Mouse (Mus musculus) liver, embryonic 14.5 days (tissue): ENCODE measurements around the gene AF067063. TPM values are rescaled to one million over a fixed set of nuclear protein-coding genes. Genes with fewer than 3 reads are reported as not detected.

Experiments used
- ATAC-seq: fragments of 200-750 bp; cut with Nextera tagmentation; 2 replicates; pipeline ENCODE4 v1.8.0; 2017; ENCODE audit warnings: moderate number of reproducible peaks, mild to moderate bottlenecking, moderate library complexity; ENCODE audit not compliant: insufficient read depth
- DNase-seq, 3 experiments: peaks; one replicate each; pipeline ENCODE4 v3.0.0-alpha.2; 2012 to 2013; ENCODE audit warnings: low read depth in 3 of 3, low spot score in 3 of 3
- H3K27ac ChIP-seq: fragments of 300-500 bp; sonication (generic); 2 replicates; pipeline ENCODE4 v1.5.1; 2014; ENCODE audit warnings: moderate library complexity, mild to moderate bottlenecking, control low read depth, inconsistent platforms
- H3K27me3 ChIP-seq: fragments of 300-500 bp; sonication (generic); 2 replicates; pipeline ENCODE4 v1.6.1; 2014; ENCODE audit warnings: mild to moderate bottlenecking, low read length, moderate library complexity; ENCODE audit not compliant: control insufficient read depth, insufficient read depth
- H3K36me3 ChIP-seq: fragments of 300-500 bp; sonication (generic); replicated peaks from 2 replicates; pipeline ENCODE4 v1.6.1; 2014; ENCODE audit warnings: low read depth; ENCODE audit not compliant: control insufficient read depth, insufficient read depth
- H3K4me1 ChIP-seq, 2 experiments: fragments of 200-500 bp in 1 of 2; fragments of 300-500 bp in 1 of 2; sonication (generic) in 1 of 2; replicated peaks; 2 replicates each; pipeline ENCODE4 v1.6.1; 2012 to 2014; ENCODE audit warnings: antibody characterized with exemption in 1 of 2, inconsistent platforms in 1 of 2, low read length in 1 of 2; ENCODE audit not compliant: control insufficient read depth in 2 of 2, insufficient read depth in 2 of 2
- H3K4me2 ChIP-seq: fragments of 300-500 bp; sonication (generic); 2 replicates; pipeline ENCODE4 v1.6.1; 2014; ENCODE audit warnings: low read depth, mild to moderate bottlenecking, control low read depth, moderate library complexity
- H3K4me3 ChIP-seq, 2 experiments: fragments of 200-500 bp in 1 of 2; fragments of 300-500 bp in 1 of 2; sonication (generic) in 1 of 2; 2 replicates each; pipeline ENCODE4 v1.5.1; 2012 to 2014; ENCODE audit warnings: low read depth in 2 of 2, low read length in 2 of 2, mild to moderate bottlenecking in 2 of 2, control low read depth in 1 of 2, inconsistent platforms in 1 of 2, moderate library complexity in 1 of 2; ENCODE audit not compliant: insufficient read depth in 1 of 2
- H3K9ac ChIP-seq: fragments of 300-500 bp; sonication (generic); replicated peaks from 2 replicates; pipeline ENCODE4 v1.6.1; 2014; ENCODE audit warnings: mild to moderate bottlenecking, control low read depth, moderate library complexity
- H3K9me3 ChIP-seq: fragments of 300-500 bp; sonication (generic); 2 replicates; pipeline ENCODE4 v1.6.1; 2016; ENCODE audit warnings: low read length, mixed read lengths; ENCODE audit not compliant: control insufficient read depth
- CTCF ChIP-seq: IDR thresholded peaks from 2 replicates; pipeline ENCODE4 v1.5.1; 2016; ENCODE audit warnings: antibody characterized with exemption, low read depth, control low read depth
- EP300 ChIP-seq: IDR thresholded peaks from 2 replicates; pipeline ENCODE4 v1.6.1; 2016; ENCODE audit warnings: antibody characterized with exemption, low read depth
- WGBS: fragments of 180-500 bp; shearing (Covaris S2); extraction: QIAGEN DNeasy Blood & Tissue Kit; methylation state at CpG from one replicate; pipeline ENCODE4 v1.1.7; 2014; ENCODE audit not compliant: insufficient replicate concordance; 5-methylcytosine and 5-hydroxymethylcytosine counted together
- polyA plus RNA-seq, 2 experiments: library from polyadenylated mRNA; depleted of rRNA in 1 of 2; stranded (reverse) in 1 of 2; unstranded in 1 of 2; fragments of >200 nt; fragmentation: Nextera tagmentation in 1 of 2; extraction: Ambion mirVana in 1 of 2; gene quantifications; 2 replicates each; pipeline versions ENCODE4 v1.2.1 to v1.2.3; 2012 to 2014

AF067063 gene
- polyA plus RNA-seq, 2 experiments, result not detected

GRCm38 (mm10) chr13:119808937-119809336, 21.1 kb downstream of the AF067063 start:
- Histone ChIP-seq H3K27ac (no peak overlapping the region), H3K27me3 (no peaks in the 10 kb centered on the region), H3K4me1 (no peaks in the 10 kb centered on the region), H3K9ac (no peak overlapping the region), H3K4me3 (no peak overlapping the region), H3K9me3 (no peaks in the 10 kb centered on the region), H3K36me3 (no peaks in the 10 kb centered on the region), H3K4me2 (no peak overlapping the region)
- no peak for TF ChIP-seq CTCF
- no peak for TF ChIP-seq EP300
- 41% methylated on average over 2 of the region's 2 CpGs for WGBS
- ATAC-seq, result peak; percentile 23; the same call in 1 of the 2 replicates
- no peak for DNase-seq

GRCm38 (mm10) chr13:119797656-119798055, 32.4 kb downstream of the AF067063 start:
- Histone ChIP-seq H3K9me3 (no peaks in the 10 kb centered on the region), H3K27me3 (no peaks in the 10 kb centered on the region), H3K36me3 (no peaks in the 10 kb centered on the region), H3K4me3 (no peak overlapping the region), H3K4me2 (no peak overlapping the region), H3K9ac (no peak overlapping the region), H3K4me1 (peaks cover 0 to 2% of the 10 kb centered on the region in 2 experiments; a peak in 1 of 4 replicates), H3K27ac (no peak overlapping the region)
- DNase-seq (no peak), ATAC-seq (no peak)
- no peak for TF ChIP-seq CTCF
- TF ChIP-seq EP300, result no peak
- WGBS, result 47% methylated on average over 4 of the region's 4 CpGs

- H3K27ac ChIP-seq, result no peak overlapping the region
- H3K27me3 ChIP-seq, result no peaks in the 10 kb centered on the region
- H3K9me3 ChIP-seq, result no peaks in the 10 kb centered on the region
- no peak overlapping the region for H3K4me2 ChIP-seq
- H3K36me3 ChIP-seq, result peaks cover 7% of the 10 kb centered on the region
- H3K4me3 ChIP-seq, result no peak overlapping the region
- 40% methylated on average over 5 of the region's 5 CpGs for WGBS
- no peak for ATAC-seq
- TF ChIP-seq EP300, result no peak
- TF ChIP-seq CTCF, result no peak
- no peak overlapping the region for H3K9ac ChIP-seq
- peaks cover 8 to 11% of the 10 kb centered on the region in 2 experiments for H3K4me1 ChIP-seq
- no peak for DNase-seq
These were observed 37.1 kb downstream of the AF067063 start for GRCm38 (mm10) chr13:119792791-119793404.

- Histone ChIP-seq H3K36me3 (peaks cover 15% of the 10 kb centered on the region), H3K4me2 (peak overlapping the region; percentile 98), H3K4me3 (peak overlapping the region; percentile 90 to 92), H3K9ac (peak overlapping the region; percentile 98), H3K9me3 (no peaks in the 10 kb centered on the region), H3K4me1 (peaks cover 8 to 11% of the 10 kb centered on the region in 2 experiments), H3K27me3 (no peaks in the 10 kb centered on the region), H3K27ac (peak overlapping the region; percentile 58)
- TF ChIP-seq EP300, result no peak
- TF ChIP-seq CTCF, result no peak
- 3% methylated on average over 18 of the region's 18 CpGs for WGBS
- DNase-seq (no peak), ATAC-seq (no peak)
These were observed 38.4 kb downstream of the AF067063 start for GRCm38 (mm10) chr13:119791580-119792135.

GRCm38 (mm10) chr13:119790761-119791579, 39.0 kb downstream of the AF067063 start, which contains the start of gene Zfp131:
TSS of gene Zfp131 (minus strand) at chr13:119790889.
- Histone ChIP-seq H3K27ac (peak within 1 kb of the TSS; percentile 61), H3K4me1 (peaks cover 8 to 11% of the 10 kb centered on the region in 2 experiments), H3K4me2 (peak within 1 kb of the TSS; percentile 98), H3K9ac (peak within 1 kb of the TSS; percentile 98), H3K27me3 (no peaks in the 10 kb centered on the region), H3K36me3 (peaks cover 20% of the 10 kb centered on the region), H3K4me3 (peak within 1 kb of the TSS; percentile 92 to 95), H3K9me3 (no peaks in the 10 kb centered on the region)
- DNase-seq, result peak; percentile 82 to 84 (median 83)
- WGBS, result under 1% methylated on average over 80 of the region's 86 CpGs
- no peak for TF ChIP-seq CTCF
- ATAC-seq, result peak; percentile 96
